Mouse (Mus musculus) 3134 (cell line): ENCODE data around the gene Tfcp2l1.
"Not testable (repeated sequence)": the region's sequence is repeated elsewhere in the genome, so short reads cannot be mapped to it uniquely, and the experiment has no call there.

Experiments used
- DNase-seq: peaks from one replicate; pipeline ENCODE4 v3.0.0-alpha.2; 2011; ENCODE audit warnings: low spot score; ENCODE audit not compliant: insufficient read length; ENCODE audit errors: extremely low read depth

Tfcp2l1 gene

DNA sequence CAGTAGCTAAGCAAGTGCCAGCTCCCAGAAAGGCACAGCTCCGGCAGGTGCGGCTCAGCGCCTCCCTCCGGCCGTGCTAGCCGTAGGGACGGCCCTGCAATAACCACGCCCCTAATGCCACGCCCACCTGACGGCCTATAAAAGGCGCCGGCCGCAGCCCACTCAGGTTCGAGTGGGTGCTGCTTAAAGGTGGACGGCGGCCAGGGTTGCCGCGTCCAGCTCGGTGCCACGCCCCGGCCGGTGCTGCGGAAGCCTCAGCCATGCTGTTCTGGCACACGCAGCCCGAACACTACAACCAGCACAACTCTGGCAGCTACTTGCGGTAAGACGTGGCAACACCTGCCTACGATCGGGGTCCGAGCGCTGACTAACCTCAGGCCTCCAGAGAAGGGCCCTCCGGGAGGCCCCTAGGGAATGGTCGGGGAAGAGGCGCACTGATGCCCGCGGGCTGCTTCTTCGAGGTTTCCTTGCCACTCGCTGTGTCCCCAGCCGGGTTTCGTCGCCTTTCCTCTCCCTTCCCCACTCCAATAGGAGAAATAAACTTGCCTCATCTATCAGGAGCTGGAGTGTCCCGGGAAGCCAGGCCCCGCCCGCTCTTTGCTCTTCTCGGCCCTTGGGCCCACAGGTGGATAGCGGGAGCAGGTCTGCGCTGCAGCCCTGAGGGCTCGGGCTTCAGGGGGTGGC lies at the start of gene Tfcp2l1:
Gene Tfcp2l1 (plus strand): TSS at position 165 of the 684 bp plus-strand sequence.
- DNase-seq: peak; percentile 18

DNA sequence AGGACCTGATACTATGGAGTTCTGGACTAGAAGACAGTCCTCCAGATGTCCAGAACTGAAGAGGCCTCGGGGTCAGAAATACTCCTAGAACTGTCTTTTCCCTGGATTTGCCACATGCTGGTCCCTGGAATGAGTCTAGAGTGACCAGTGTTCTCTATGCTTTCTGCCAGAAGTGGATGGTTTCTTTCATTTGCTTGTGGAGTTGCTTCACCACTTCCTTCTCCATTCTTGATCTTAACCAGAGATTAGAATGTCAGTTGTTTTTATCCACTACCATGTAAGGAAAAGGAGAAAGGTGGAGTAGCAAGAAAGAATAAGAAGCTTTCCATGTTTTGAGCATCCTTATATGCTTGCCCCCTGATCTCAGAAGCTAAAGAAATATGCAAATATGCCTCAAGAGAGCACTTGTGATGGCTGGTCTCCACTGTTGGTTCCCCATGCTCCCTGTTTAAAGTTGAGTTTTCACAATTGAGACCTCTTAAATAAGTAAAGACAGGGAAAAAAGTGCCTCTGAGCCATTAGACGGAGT lies 47.5 kb upstream of the Tfcp2l1 start:
- no peak for DNase-seq

DNA sequence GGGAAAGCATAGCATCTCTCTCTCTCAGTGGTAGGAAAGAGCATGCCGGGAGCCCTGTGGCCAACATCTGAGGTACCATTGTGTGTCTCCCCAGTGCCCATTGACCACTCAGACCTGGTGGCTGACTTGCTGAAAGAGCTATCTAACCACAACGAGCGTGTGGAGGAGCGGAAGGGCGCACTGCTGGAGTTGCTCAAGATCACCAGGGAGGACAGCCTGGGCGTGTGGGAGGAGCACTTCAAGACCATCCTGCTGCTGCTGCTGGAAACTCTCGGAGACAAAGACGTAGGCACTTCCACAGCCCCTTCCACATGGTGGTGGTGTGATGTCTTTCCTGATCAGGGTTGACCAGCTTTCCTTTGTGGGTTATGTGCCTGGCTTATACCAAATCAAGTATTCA lies 46.6 kb upstream of the Tfcp2l1 start:
- no peak for DNase-seq

DNA sequence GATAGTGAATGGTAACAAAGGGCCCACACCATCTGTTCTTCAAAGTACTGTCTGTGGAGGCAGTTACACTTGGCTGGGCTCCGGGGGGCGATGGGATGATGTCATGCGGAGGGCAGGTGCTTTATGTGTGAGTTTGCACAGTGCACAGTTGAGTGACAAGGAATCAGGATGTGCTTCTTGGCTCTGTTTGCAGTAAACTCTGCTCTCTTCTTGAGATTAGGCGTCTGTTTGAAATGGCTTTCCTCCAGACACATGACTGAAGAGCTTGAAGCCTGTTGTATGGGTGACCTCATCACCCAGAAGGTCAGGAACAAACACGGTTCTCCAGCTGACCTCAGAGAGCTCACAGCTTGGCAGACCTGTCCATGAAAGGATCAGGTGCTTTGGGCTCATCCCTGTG lies 38.0 kb upstream of the Tfcp2l1 start:
- DNase-seq: no peak

DNA sequence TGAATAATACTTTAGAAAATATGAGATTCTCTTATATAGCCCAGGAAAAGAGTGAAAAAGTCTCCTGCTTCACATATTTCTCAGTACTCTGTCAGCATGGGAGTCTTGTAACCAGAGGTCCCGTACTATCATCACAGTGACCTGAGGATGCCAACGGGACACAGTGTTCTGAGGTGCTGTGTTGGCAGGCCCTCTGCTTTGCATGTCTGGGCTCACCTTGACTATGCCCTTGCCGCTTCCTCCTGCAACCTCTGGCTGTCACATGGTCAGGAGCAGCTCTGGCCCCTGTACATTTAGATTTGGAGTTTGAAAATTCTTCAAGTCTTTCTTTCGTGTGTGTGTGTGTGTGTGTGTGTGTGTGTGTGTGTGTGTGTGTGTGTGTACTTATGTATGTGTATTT lies 34.8 kb upstream of the Tfcp2l1 start:
- DNase-seq: no peak

DNA sequence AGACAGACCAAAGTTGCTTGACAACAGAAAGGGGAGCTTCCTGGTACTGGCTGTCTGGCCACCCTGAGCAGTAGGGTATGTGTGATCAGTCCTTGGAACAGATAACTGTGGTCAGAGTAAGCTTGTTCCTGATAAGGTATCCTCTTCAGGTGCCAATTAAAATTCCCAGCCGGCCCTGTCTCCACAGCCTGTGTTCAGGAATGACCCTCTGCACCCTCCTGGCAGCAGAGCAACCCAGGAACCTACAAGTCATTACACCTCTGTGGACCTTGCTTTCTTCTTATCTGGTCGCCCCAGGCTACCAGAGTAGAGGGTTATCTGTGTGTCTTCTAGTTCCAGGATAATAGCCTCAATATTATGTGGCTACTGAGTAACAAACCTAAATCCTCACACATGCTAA lies 32.4 kb upstream of the Tfcp2l1 start:
- no peak for DNase-seq

DNA sequence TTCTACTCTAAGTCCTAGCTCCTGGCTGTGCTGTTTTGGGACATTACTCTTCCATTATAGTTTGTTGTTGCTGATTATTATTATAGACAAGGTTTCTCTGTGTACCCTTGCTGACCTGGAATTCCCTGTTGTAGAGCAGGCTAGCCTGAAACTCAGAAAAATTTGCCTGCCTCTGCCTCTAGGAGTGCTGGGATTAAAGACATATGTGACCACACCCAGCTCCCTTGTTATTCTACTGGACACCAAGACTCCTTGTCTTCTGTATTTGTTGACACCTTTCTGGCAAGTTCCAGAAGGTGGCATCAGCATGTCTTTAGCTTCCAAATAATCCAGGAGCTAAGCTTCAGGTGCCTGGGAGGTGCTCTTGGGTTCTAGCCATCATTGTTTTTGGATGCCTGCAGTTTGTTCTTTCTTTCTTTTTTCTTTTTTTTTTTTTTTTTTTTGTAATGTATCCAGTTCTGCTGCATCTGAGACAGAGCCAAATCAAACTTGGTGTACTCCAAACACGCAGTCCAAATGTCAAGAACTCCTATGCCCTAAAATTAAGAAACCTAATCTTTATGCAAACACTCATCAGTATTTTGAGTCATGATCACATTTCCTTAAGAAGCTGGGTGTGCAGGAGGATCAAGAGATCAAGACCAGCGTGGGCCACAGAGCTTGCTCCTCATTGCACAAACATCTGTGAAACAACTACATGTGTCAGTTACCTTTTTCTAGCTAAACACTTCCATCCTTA lies 30.1 kb upstream of the Tfcp2l1 start:
- DNase-seq: no peak

DNA sequence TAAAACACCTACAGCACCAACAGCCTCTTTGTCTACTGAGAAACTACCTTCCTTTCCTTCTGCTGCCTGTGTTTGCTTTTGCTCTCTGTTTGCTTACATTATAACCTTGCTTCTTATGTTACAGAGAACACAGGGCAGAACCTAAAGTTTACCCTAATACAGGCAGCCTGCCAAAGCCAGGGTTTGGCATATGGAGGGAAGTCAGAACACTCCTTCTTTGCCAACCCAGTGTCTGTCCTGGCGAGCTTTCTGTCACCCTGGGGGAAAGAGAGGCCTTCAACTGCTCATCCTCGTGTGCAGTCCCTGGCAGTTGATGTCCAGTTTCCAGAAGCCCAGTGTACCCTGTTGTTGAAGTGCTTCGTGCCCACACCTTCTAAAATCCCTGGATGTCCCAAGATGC lies 29.4 kb upstream of the Tfcp2l1 start:
- no peak for DNase-seq

DNA sequence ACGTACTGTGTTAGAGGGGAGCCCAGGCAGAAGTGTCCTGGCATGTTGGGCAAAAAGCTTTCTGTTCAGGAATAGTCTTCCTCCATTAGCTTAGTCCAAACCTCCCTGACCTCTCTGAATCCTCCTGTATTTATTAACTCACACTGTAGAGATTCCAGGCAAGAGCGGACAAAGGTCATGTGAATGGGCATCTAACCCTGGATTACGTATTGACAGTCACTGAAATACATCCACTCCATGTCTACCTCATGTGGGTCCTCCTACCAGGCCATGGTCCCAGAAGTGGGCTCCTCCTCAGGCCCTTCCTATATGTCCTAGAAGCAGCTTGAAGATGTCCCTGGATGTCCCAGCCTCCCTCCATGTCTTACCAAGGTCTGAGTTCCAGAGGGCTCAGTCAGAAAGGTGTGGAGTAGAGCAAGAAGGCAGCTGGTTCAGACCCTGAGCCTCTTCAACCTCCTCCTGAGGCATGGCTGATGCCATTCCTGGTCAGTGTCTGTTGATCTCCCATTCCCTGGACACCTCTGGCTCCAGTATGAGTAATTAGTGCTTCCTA lies 14.0 kb upstream of the Tfcp2l1 start:
- DNase-seq: no peak

DNA sequence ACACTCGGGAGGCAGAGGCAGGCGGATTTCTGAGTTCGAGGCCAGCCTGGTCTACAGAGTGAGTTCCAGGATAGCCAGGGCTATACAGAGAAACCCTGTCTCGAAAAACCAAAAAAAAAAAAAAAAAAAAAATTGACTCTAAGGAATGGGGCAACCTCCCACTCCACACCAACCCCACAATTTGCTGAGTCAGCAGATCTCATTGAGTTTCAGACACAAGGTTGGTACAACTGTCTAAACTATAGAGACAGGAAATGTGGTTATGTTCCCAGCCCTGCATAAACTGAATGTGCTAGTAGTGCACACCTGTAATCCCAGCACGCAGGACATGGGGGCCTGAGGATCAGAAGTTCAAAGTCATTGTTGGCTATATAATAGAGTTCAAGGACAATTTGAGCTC lies 6.7 kb upstream of the Tfcp2l1 start:
- not testable (repeated sequence) for DNase-seq

DNA sequence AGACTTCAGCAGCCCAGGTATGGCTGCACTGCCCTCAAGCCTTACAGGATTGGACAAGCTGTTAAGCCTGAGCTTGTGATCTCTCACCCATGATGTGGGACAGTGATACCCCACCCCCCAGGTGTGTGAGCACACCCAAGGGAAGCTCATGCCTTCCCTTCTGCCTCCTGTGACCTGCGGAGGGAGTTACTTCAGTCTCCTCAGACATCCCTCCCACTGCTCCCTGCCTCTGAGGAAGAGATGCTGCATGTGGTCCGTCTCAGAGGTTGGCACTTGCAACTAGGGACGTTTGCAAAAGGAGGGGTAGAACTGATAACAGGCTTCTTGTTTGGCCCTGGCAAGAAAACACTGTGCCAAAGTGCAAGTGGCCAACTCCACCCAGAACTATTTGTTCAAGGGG lies 4.9 kb upstream of the Tfcp2l1 start:
- no peak for DNase-seq

DNA sequence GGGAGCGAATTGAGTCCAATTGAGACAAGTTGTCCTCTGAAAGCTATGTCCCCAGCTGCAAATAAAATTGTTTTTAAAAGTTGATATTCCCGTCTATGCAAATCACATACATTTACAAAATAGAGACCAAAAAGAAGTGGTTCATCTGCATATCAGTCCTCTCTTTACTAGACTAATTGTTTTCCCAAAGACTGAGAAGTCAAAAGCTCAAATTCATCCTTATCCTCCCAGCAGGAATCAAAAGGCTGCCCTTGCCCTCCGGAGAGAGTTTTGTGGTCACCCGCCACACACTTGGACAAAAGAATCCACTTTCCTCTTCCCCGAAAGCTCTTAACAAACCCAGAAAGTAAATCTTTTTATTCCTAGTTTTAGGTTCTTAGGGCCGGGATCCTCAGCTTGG lies 2.3 kb upstream of the Tfcp2l1 start:
- DNase-seq: no peak

DNA sequence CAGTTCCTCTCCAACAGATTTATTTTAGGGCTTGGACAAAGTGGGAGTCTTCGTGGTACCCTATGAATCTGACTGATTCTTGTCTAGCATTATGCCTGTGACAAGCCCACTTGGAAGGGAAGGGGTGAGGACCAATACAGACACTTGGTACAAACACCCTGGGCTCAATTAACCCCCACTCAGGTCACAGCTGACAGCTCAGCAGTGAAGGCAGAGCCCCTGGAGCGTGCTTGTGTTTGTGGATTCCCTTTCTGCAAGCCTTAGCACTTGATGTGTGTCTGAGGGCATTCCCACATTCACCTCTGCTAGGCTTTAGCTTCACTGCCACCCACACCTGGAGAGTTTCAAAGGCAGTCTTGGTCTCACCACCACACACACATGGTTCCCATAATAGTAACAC lies 1.8 kb upstream of the Tfcp2l1 start:
- no peak for DNase-seq

DNA sequence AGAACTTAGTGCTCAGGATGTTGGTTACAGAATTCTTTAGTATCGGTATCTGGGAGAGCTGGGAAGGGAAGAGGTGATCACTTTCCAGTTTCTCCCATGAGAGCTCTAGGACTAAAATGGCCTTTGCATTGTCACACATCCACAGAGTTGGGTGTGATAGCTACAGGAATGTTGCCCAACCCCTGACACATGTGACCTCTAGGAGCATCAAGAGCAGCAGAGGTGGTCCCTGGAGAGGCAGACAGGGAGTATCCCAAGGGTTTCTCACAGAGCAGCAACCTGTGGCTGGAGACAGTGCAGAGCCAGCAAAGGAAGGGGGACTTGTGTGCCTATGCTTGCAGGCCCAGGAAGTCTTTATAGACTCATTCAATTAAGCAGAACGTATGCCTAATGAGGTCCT lies 1.3 kb upstream of the Tfcp2l1 start:
- no peak for DNase-seq

DNA sequence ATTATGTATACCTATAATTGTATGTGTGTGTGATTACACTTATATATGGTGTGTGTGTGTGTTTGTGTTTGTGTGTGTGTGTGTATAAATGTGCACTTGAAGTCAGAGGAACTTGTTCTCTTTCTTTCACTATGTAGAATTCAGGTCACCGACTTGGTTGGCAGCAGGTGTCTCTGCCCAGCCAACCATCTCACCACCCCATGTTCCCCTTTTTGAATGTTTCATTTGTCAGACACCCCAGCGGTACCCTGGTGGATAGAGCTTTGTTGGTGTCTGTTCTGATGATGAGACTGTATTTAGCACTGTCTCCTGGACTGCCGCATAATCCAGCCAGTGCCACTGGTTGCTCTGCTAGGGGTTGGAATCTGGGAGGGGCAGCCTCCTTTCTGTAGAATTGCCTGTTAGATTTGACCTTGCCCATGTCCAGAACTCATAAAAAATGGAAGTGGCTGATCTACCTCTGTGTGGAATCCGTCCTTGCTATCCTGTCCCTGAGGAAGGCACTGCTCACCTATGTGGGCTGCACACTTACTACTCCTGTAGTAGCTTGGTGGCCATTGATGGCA lies 5.8 kb downstream of the Tfcp2l1 start:
- DNase-seq: no peak

DNA sequence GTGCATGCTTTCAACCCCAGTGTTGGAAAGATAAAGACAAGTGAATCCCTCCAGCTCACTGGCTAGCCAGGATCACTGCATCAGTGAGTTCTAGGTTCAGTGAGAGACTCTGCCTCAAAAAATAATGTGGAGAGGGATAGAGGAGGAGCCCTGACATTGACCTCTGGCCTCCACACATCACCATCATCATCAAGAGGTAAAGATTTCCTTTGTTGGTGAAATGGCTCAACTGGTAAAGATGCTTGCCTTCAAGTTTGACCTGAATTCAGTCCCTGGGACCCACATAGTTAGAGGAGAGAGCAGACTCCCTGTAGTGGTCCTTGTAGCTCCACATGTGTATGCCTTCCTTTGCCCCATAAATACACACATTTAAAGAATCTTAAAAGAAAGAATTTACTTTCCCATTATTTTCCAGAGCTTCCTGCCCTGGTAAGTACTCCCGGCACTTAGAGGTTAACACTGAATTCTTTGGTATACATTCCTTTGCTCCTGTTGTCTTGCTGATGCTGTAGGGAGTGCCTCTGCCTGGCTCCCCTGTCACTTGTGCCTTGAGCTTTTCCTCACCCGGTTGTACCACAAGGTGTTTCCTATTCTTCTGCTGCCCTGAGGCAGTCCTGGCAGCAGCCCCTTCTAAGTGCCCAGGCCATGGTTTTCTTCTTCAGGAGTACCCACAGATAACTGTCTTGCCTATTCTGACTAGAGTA lies 14.7 kb downstream of the Tfcp2l1 start:
- no peak for DNase-seq

DNA sequence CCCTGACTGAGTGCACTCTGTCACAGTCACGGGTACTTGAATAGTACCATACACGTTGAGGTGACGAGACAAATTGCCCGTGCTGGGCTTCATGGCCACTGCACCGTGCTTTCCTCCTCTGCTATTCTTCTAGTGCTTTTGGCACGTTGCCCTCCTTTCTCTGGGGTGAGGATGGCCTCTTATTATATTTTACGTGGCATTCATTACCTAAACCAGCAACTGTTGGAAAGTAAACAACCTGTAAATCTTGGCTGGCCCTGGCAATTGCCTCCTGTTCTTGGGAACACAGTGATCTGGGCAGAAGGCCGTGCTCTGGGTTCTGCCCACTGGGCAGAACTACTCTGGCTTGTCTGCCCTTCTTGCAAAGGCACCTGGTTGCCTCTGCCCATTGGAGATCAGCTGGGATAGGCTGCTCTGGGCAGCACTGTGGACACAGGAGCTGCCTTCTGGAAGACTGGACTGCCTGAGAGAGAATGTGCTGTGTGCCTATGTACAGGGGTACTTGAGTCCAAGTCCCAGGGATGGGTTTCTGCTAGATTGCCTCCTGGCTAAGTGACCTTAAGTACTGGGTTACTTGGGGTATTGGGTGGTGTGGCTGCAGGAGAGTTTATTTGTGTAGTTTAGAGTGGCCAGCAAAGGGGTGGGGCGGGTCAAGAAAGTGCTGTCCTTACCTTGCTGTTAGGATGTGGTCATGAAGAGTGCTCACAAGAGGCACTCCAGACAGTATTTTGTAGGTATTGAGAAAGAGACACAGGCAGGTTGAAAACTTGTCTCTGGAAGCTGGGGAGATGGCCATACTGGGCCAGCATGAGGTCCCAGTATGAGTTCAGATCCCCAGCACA lies 15.6 kb downstream of the Tfcp2l1 start:
- DNase-seq: no peak

DNA sequence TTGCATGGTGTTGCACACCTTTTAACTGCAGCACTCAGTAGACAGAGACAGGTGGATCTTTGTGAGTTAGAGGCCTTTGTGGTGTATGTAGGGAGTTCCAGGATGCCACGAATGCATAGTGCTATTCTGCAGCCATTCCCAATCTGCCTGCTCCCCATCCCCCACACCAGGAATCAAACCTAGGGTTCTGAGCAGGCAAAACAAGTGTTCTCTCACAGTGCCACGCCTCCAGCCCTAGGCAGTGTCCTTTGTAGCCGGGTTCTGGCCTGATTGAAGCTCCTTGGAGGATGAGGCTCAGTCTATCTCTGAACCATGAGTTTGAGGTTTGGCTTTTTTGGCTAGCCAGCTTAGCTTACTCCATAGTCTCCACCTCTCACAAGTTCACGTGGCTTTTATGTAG lies 18.0 kb downstream of the Tfcp2l1 start:
- DNase-seq: no peak

DNA sequence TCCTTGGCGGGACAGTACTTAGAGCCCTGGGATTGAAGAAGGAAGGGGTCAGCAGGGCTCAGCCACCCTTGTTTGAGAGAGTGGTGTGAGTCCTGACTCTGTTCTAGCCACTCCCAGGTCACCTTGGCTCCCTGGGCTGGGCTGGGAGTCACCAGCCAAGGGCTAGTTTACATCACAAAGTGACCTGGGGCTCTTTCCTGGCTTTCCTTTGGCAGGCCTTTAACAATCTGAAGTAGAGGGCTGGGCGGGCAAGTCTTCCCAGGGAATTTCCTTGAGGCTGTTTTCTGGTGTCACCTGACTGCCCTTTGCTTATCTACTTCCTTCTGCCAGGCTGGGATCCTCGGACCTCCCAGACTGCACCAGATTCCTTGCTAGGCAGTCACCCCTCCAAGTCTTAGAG lies 20.3 kb downstream of the Tfcp2l1 start:
- DNase-seq: no peak
